In the genomic region with DNA sequence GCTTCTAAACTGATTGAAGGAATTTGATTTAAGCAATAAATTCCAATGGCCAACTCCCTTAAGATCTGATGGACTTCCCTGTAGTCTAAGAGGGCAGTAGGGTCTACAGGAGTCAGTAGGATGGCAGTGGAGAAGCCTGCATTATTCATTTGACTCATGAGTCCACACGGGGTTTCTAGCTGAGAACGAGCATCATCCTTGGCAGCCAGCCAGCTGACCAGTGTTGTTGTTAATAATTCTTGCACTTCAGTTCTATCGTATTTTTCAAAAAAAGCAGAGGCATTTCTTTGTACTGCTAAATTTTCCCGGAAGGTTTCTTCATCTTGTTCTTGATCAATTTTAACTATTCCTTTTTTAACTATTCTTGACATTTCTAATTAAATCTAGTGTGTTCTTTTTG, we compare ENCODE assay signal across 20 mouse cellular contexts. TPM values are rescaled to one million over a fixed set of nuclear protein-coding genes. Genes with fewer than 3 reads are reported as not detected.
DNase-seq lines count a peak whose midpoint lies in the region; ATAC-seq and TF ChIP-seq lines count a peak whose summit lies in the region.
"Had no signal": no experiment of that assay in that cellular context is flagged by ENCODE, and none has a peak within 500 bp of the region (broad histone marks: within the 10 kb centered on the region; RNA-seq: fewer than 3 reads in every experiment).

No protein-coding gene starts in this region.

- DNase-seq in cerebellum, postnatal 10 days, result peak; percentile 42 to 51
- DNase-seq in cerebellum, adult 11-12 months, result no peak
- peak; percentile 66 for DNase-seq in intestine, embryonic 14.5 days (ENCODE audit: low spot score)
- peak; percentile 64 for DNase-seq in lung, postnatal 10 days
- DNase-seq in lung, postnatal 0 days (ENCODE audit: low spot score), result no peak
- DNase-seq in MN1 (ENCODE audit: low spot score), result peak; percentile 69
- no peak for DNase-seq in liver, postnatal 0 days
- DNase-seq: B cell, adult 2 months had no signal

- no peak overlapping the region for H3K9ac ChIP-seq in intestine, embryonic 14.5 days (ENCODE audit: low read length)
- no peak overlapping the region for H3K9ac ChIP-seq in intestine, embryonic 15.5 days
- no peak overlapping the region for H3K9ac ChIP-seq in lung, postnatal 0 days (replicated peaks; ENCODE audit: low read depth)
- no peak overlapping the region for H3K9ac ChIP-seq in liver, postnatal 0 days (replicated peaks)
- H3K9ac ChIP-seq: embryonic facial prominence, embryonic 15.5 days; hindbrain, embryonic 14.5 days; liver, embryonic 12.5 days; neural tube, embryonic 13.5 days had no signal

- no peaks in the 10 kb centered on the region for H3K9me3 ChIP-seq in intestine, embryonic 14.5 days (ENCODE audit: control insufficient read depth, low read length)
- no peaks in the 10 kb centered on the region for H3K9me3 ChIP-seq in intestine, embryonic 15.5 days
- no peaks in the 10 kb centered on the region for H3K9me3 ChIP-seq in lung, postnatal 0 days (ENCODE audit: low read length)
- no peaks in the 10 kb centered on the region for H3K9me3 ChIP-seq in liver, postnatal 0 days (ENCODE audit: low read length)
- H3K9me3 ChIP-seq: embryonic facial prominence, embryonic 15.5 days; liver, embryonic 12.5 days; neural tube, embryonic 13.5 days had no signal

- H3K4me3 ChIP-seq in intestine, embryonic 14.5 days (ENCODE audit: low read depth, low read length), result no peak overlapping the region
- no peak overlapping the region for H3K4me3 ChIP-seq in intestine, embryonic 15.5 days (replicated peaks)
- no peak overlapping the region for H3K4me3 ChIP-seq in lung, postnatal 0 days (ENCODE audit: low read depth, low read length)
- H3K4me3 ChIP-seq in liver, postnatal 0 days (ENCODE audit: low read depth, low read length), result no peak overlapping the region
- H3K4me3 ChIP-seq: embryonic facial prominence, embryonic 15.5 days; liver, embryonic 12.5 days; neural tube, embryonic 13.5 days had no signal

- no peak for ATAC-seq in intestine, embryonic 14.5 days (replicated peaks; ENCODE audit: low FRiP score, low TSS enrichment, low read depth)
- ATAC-seq in intestine, embryonic 15.5 days, result no peak
- no peak for ATAC-seq in lung, postnatal 0 days
- no peak for ATAC-seq in liver, postnatal 0 days
- ATAC-seq: liver, embryonic 12.5 days had no signal

- no peak overlapping the region for H3K27ac ChIP-seq in intestine, embryonic 14.5 days (ENCODE audit: low read depth)
- no peak overlapping the region for H3K27ac ChIP-seq in intestine, embryonic 15.5 days
- H3K27ac ChIP-seq in lung, postnatal 0 days (ENCODE audit: low read length), result no peak overlapping the region
- H3K27ac ChIP-seq in liver, postnatal 0 days (ENCODE audit: low read depth), result no peak overlapping the region
- H3K27ac ChIP-seq: embryonic facial prominence, embryonic 15.5 days; hindbrain, embryonic 14.5 days; liver, embryonic 12.5 days; neural tube, embryonic 13.5 days had no signal

- no peaks in the 10 kb centered on the region for H3K36me3 ChIP-seq in intestine, embryonic 14.5 days (ENCODE audit: control insufficient read depth, insufficient read depth, low read length)
- no peaks in the 10 kb centered on the region for H3K36me3 ChIP-seq in intestine, embryonic 15.5 days
- H3K36me3 ChIP-seq in lung, postnatal 0 days (ENCODE audit: insufficient read depth, low read length), result no peaks in the 10 kb centered on the region
- H3K36me3 ChIP-seq in liver, postnatal 0 days (replicated peaks; ENCODE audit: insufficient read depth, low read length), result no peaks in the 10 kb centered on the region
- H3K36me3 ChIP-seq: embryonic facial prominence, embryonic 15.5 days; liver, embryonic 12.5 days; neural tube, embryonic 13.5 days had no signal

- 30% methylated on average over 4 of the region's 4 CpGs for WGBS in intestine, embryonic 14.5 days
- 30% methylated on average over 4 of the region's 4 CpGs for WGBS in intestine, embryonic 15.5 days
- WGBS in lung, postnatal 0 days, result 24% methylated on average over 4 of the region's 4 CpGs
- 65% methylated on average over 4 of the region's 4 CpGs for WGBS in liver, postnatal 0 days (ENCODE audit: insufficient replicate concordance)

- no peak for TF ChIP-seq EP300 in lung, postnatal 0 days (IDR thresholded peaks at IDR 0.05)
- TF ChIP-seq EP300 in liver, postnatal 0 days (IDR thresholded peaks at IDR 0.05; ENCODE audit: low read depth), result no peak

- no peak overlapping the region for H3K4me2 ChIP-seq in intestine, embryonic 14.5 days (ENCODE audit: low read length)
- no peak overlapping the region for H3K4me2 ChIP-seq in intestine, embryonic 15.5 days (replicated peaks)
- H3K4me2 ChIP-seq in lung, postnatal 0 days (replicated peaks; ENCODE audit: low read depth, low read length), result no peak overlapping the region
- H3K4me2 ChIP-seq in liver, postnatal 0 days (ENCODE audit: low read depth, low read length), result no peak overlapping the region
- H3K4me2 ChIP-seq: embryonic facial prominence, embryonic 15.5 days; hindbrain, embryonic 14.5 days; liver, embryonic 12.5 days; neural tube, embryonic 13.5 days had no signal

- no peaks in the 10 kb centered on the region for H3K4me1 ChIP-seq in intestine, embryonic 14.5 days (replicated peaks; ENCODE audit: control insufficient read depth, insufficient read depth, low read length)
- H3K4me1 ChIP-seq in intestine, embryonic 15.5 days (replicated peaks), result no peaks in the 10 kb centered on the region
- H3K4me1 ChIP-seq in lung, postnatal 0 days (ENCODE audit: insufficient read depth, low read depth, low read length), result no peaks in the 10 kb centered on the region
- no peaks in the 10 kb centered on the region for H3K4me1 ChIP-seq in liver, postnatal 0 days (ENCODE audit: insufficient read depth)
- H3K4me1 ChIP-seq: embryonic facial prominence, embryonic 15.5 days; liver, embryonic 12.5 days; neural tube, embryonic 13.5 days had no signal

- H3K27me3 ChIP-seq in intestine, embryonic 14.5 days (replicated peaks; ENCODE audit: control insufficient read depth, insufficient read depth, low read length), result no peaks in the 10 kb centered on the region
- H3K27me3 ChIP-seq in intestine, embryonic 15.5 days (replicated peaks), result no peaks in the 10 kb centered on the region
- H3K27me3 ChIP-seq in lung, postnatal 0 days (replicated peaks; ENCODE audit: insufficient read depth, low read length), result no peaks in the 10 kb centered on the region
- no peaks in the 10 kb centered on the region for H3K27me3 ChIP-seq in liver, postnatal 0 days (ENCODE audit: insufficient read depth, low read length)
- H3K27me3 ChIP-seq: embryonic facial prominence, embryonic 15.5 days; liver, embryonic 12.5 days; neural tube, embryonic 13.5 days had no signal

- no peak for TF ChIP-seq CTCF in lung, postnatal 0 days (IDR thresholded peaks at IDR 0.05)
- no peak for TF ChIP-seq CTCF in liver, postnatal 0 days (IDR thresholded peaks at IDR 0.05; ENCODE audit: low read depth)

RNA-seq across cellular contexts. Expression of a gene that starts 1.7 kb away (rescaled TPM):
- polyA plus RNA-seq in intestine, embryonic 14.5 days (2014; fragmentation: Nextera tagmentation; extraction: Ambion mirVana), result not detected in 2 replicates
- not detected in 2 replicates for polyA plus RNA-seq in intestine, embryonic 15.5 days (2015; fragmentation: Nextera tagmentation; extraction: Ambion mirVana)
- not detected in 2 replicates for polyA plus RNA-seq in lung, postnatal 0 days (2015; fragmentation: Nextera tagmentation; extraction: Ambion mirVana)
- polyA plus RNA-seq in liver, postnatal 0 days (2015; fragmentation: Nextera tagmentation; extraction: Ambion mirVana), result not detected in 2 replicates
- polyA plus RNA-seq: cortical plate, adult 2 months; embryonic facial prominence, embryonic 15.5 days; forebrain, embryonic 11.5 days; frontal cortex, adult 2 months; heart, postnatal 0 days; hindbrain, embryonic 14.5 days; large intestine, adult 2 months; liver, embryonic 12.5 days; neural tube, embryonic 13.5 days; small intestine, adult 2 months; stomach, embryonic 14.5 days had no signal

RNA-seq across cellular contexts. Expression of a gene that starts 12.4 kb away (rescaled TPM):
- 2,411 and 2,681 TPM in 2 replicates for polyA plus RNA-seq in intestine, embryonic 14.5 days (2014; fragmentation: Nextera tagmentation; extraction: Ambion mirVana)
- polyA plus RNA-seq in intestine, embryonic 15.5 days (2015; fragmentation: Nextera tagmentation; extraction: Ambion mirVana), result 1,771 and 1,885 TPM in 2 replicates
- 2,028 and 2,237 TPM in 2 replicates for polyA plus RNA-seq in lung, postnatal 0 days (2015; fragmentation: Nextera tagmentation; extraction: Ambion mirVana)
- 1,210 and 1,257 TPM in 2 replicates for polyA plus RNA-seq in liver, postnatal 0 days (2015; fragmentation: Nextera tagmentation; extraction: Ambion mirVana)

Comparison
In these comparisons a context has a peak if more than half of its experiments do, and no peak if none do; other contexts are left out.
1. DNase-seq: peak in cerebellum, postnatal 10 days (2 of 2), intestine, embryonic 14.5 days (single experiment), lung, postnatal 10 days (single experiment) and MN1 (single experiment); none in cerebellum, adult 11-12 months (single experiment), lung, postnatal 0 days (single experiment) and liver, postnatal 0 days (single experiment).